Comparison of ENCODE assay signal across 1 mouse cellular context in the genomic region with DNA sequence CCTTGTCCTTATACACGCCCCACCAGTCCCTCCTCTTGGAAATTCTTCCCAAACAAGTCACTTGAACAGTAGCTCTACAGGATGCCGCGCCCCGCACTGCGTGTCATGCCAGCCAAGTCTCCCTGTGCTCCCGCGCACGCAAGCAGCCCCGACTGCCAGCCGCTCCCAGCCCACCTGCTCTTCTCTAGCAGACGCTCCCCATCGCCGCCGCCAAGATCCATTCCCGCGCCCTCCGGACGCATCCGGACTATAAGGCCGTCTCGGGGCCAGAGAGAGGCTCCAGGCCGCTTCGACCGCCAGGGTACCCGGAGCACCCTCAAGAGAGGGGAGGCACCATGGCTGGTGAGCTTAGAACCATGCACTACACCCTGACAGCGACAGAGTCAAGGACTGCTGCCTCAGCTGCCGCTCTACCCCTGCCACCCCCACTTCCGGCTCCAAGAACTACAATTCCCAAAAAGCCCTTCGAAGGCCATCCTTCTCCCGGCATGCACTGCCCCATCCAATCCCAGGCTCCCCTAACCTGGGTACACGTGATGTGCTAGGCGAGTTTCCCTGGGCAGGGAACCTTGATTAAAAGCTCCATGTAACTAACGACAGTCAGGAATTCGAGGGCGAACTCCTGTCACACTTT.
TF ChIP-seq lines count a peak whose summit lies in the region.

No protein-coding gene starts in this region.

TF ChIP-seq in CH12.LX, 34 proteins besides CTCF, POLR2A, EP300 and RAD21:
- no peak for TF ChIP-seq JUND (conservative IDR thresholded peaks at IDR 0.05; ENCODE audit: low read depth, low read length)
- TF ChIP-seq NRF1 (IDR thresholded peaks at IDR 0.05; ENCODE audit: low read depth, low read length), result peak; percentile 13; the same call in 1 of the 2 replicates
- TF ChIP-seq MEF2A (IDR thresholded peaks at IDR 0.05; ENCODE audit: borderline replicate concordance, low read depth, low read length), result no peak; the same call in 1 of the 2 replicates
- no peak for TF ChIP-seq ZC3H11A (IDR thresholded peaks at IDR 0.05; ENCODE audit: low read depth, low read length)
- no peak for TF ChIP-seq ZNF384 (IDR thresholded peaks at IDR 0.05; ENCODE audit: low read depth, low read length)
- TF ChIP-seq POLR2AphosphoS2 (IDR thresholded peaks at IDR 0.05; ENCODE audit: low read depth, low read length), result peak; percentile 46; the same call in 1 of the 2 replicates
- no peak for TF ChIP-seq E2F4 (IDR thresholded peaks at IDR 0.05; ENCODE audit: insufficient replicate concordance, low read depth, low read length)
- no peak for TF ChIP-seq ZKSCAN1 (IDR thresholded peaks at IDR 0.05; ENCODE audit: borderline replicate concordance, low read depth, low read length)
- no peak for TF ChIP-seq UBTF (IDR thresholded peaks at IDR 0.05; ENCODE audit: low read depth, low read length)
- no peak for TF ChIP-seq SIN3A (IDR thresholded peaks at IDR 0.05; ENCODE audit: low read length)
- peak; percentile 97 for TF ChIP-seq ELF1 (IDR thresholded peaks at IDR 0.05; ENCODE audit: low read depth, low read length)
- no peak for TF ChIP-seq SMC3 (IDR thresholded peaks at IDR 0.05; ENCODE audit: low read depth, low read length)
- TF ChIP-seq GABPA (IDR thresholded peaks at IDR 0.05; ENCODE audit: insufficient replicate concordance, low read depth, low read length), result peak; percentile 6; the same call in 1 of the 2 replicates
- TF ChIP-seq ETS1 (conservative IDR thresholded peaks at IDR 0.05; ENCODE audit: low read depth, low read length), result no peak
- no peak for TF ChIP-seq CHD1 (IDR thresholded peaks at IDR 0.05; ENCODE audit: low read depth, low read length)
- TF ChIP-seq MAFK (IDR thresholded peaks at IDR 0.05; ENCODE audit: insufficient replicate concordance, low read length), result no peak
- TF ChIP-seq CHD2 (IDR thresholded peaks at IDR 0.05; ENCODE audit: low read length), result no peak
- no peak for TF ChIP-seq PAX5 (IDR thresholded peaks at IDR 0.05; ENCODE audit: low read length)
- no peak for TF ChIP-seq ZMIZ1 (IDR thresholded peaks at IDR 0.05; ENCODE audit: low read depth, low read length)
- TF ChIP-seq MYC (IDR thresholded peaks at IDR 0.05; ENCODE audit: low read depth, low read length), result 0 out of 2 replicates have a peak, but pooled peaks have one; percentile 56
- TF ChIP-seq IRF4 (IDR thresholded peaks at IDR 0.05; ENCODE audit: low read depth, low read length), result no peak
- TF ChIP-seq JUN (IDR thresholded peaks at IDR 0.05; ENCODE audit: insufficient read depth, low read depth, low read length), result no peak
- TF ChIP-seq USF1 (IDR thresholded peaks at IDR 0.05; ENCODE audit: low read depth, low read length), result peak; percentile 76
- peak; percentile 38; the same call in 1 of the 2 replicates for TF ChIP-seq USF2 (conservative IDR thresholded peaks at IDR 0.05; ENCODE audit: low read depth, low read length)
- TF ChIP-seq MAZ (IDR thresholded peaks at IDR 0.05; ENCODE audit: low read depth, low read length), result no peak
- peak; percentile 25 for TF ChIP-seq MXI1 (IDR thresholded peaks at IDR 0.05; ENCODE audit: low read depth, low read length)
- TF ChIP-seq TCF12 (IDR thresholded peaks at IDR 0.05; ENCODE audit: low read depth, low read length), result peak; percentile 54; the same call in 1 of the 2 replicates
- TF ChIP-seq NELFE (IDR thresholded peaks at IDR 0.05; ENCODE audit: low read depth, low read length), result peak; percentile 71; the same call in 1 of the 2 replicates
- TF ChIP-seq KAT2A (IDR thresholded peaks at IDR 0.05; ENCODE audit: insufficient replicate concordance, low read length), result peak; percentile 94; the same call in 1 of the 2 replicates
- peak; percentile 87 for TF ChIP-seq BHLHE40 (IDR thresholded peaks at IDR 0.05; ENCODE audit: low read depth, low read length)
- no peak for TF ChIP-seq RCOR1 (conservative IDR thresholded peaks at IDR 0.05; ENCODE audit: low read depth, low read length)
- peak; percentile 89 for TF ChIP-seq MAX (IDR thresholded peaks at IDR 0.05; ENCODE audit: low read length)
- TF ChIP-seq TBP (conservative IDR thresholded peaks at IDR 0.05; ENCODE audit: low read depth, low read length), result 0 out of 2 replicates have a peak, but pooled peaks have one; percentile 36
- peak; percentile 97 for TF ChIP-seq HCFC1 (IDR thresholded peaks at IDR 0.05; ENCODE audit: low read depth, low read length)
TF ChIP-seq in CH12.LX: peak in this region for 15.
